Mouse (Mus musculus): ENCODE data around the gene Wasf1. TPM values are rescaled to one million over a fixed set of nuclear protein-coding genes. Genes with fewer than 3 reads are reported as not detected.

Wasf1 gene
- total RNA-seq, 1 experiment: 5.2 TPM

- Histone ChIP-seq H3K36me3 (ENCODE audit: control insufficient read depth, insufficient read depth, low read length, poor library complexity, severe bottlenecking) (peaks cover 16% of the 10 kb centered on the region), H3K27ac (ENCODE audit: insufficient read depth, low read depth, low read length, poor library complexity, severe bottlenecking) (no peak overlapping the region), H3K4me1 (ENCODE audit: control insufficient read depth in 2 of 2, insufficient read depth in 2 of 2, low read length in 2 of 2, poor library complexity in 1 of 2) (peaks cover 2 to 5% of the 10 kb centered on the region in 2 experiments; a peak in 2 of 4 replicates), H3K9me3 (ENCODE audit: control insufficient read depth, insufficient read depth, low read depth, low read length) (no peaks in the 10 kb centered on the region), H3K4me3 (ENCODE audit: insufficient read depth in 1 of 2, low read depth in 1 of 2, low read length in 2 of 2, poor library complexity in 1 of 2, severe bottlenecking in 1 of 2) (no peak overlapping the region), H3K9ac (ENCODE audit: insufficient read depth, low read depth, low read length, poor library complexity, severe bottlenecking) (no peak overlapping the region)
- in situ Hi-C loops (cut with MboI; ENCODE audit: low sequenced_read_pairs in 2 of 2, unreplicated experiment in 2 of 2): no loop called here
- no peak for DNase-seq (ENCODE audit: low read depth, low spot score)
- no peak for TF ChIP-seq ZC3H11A (IDR thresholded peaks at IDR 0.05; ENCODE audit: borderline replicate concordance, low read depth, low read length)
- no peak for TF ChIP-seq HCFC1 (IDR thresholded peaks at IDR 0.05; ENCODE audit: borderline replicate concordance, insufficient read depth, low read length)
These were observed 37.6 kb upstream of the Wasf1 start for GRCm38 (mm10) chr10:40845626-40846025.

GRCm38 (mm10) chr10:40847176-40847874 is 36.0 kb upstream of the Wasf1 start:
- Histone ChIP-seq H3K9ac (ENCODE audit: insufficient read depth, low read depth, low read length, poor library complexity, severe bottlenecking) (no peak overlapping the region), H3K4me3 (ENCODE audit: insufficient read depth in 1 of 2, low read depth in 1 of 2, low read length in 2 of 2, poor library complexity in 1 of 2, severe bottlenecking in 1 of 2) (no peak overlapping the region), H3K9me3 (ENCODE audit: control insufficient read depth, insufficient read depth, low read depth, low read length) (0 out of 2 replicates have a peak, but pooled peaks cover 5% of the 10 kb centered on the region), H3K27ac (ENCODE audit: insufficient read depth, low read depth, low read length, poor library complexity, severe bottlenecking) (no peak overlapping the region), H3K36me3 (ENCODE audit: control insufficient read depth, insufficient read depth, low read length, poor library complexity, severe bottlenecking) (peaks cover 14% of the 10 kb centered on the region), H3K4me1 (ENCODE audit: control insufficient read depth in 2 of 2, insufficient read depth in 2 of 2, low read length in 2 of 2, poor library complexity in 1 of 2) (peaks cover 2 to 4% of the 10 kb centered on the region in 2 experiments; a peak in 1 of 4 replicates)
- DNase-seq (ENCODE audit: low read depth, low spot score): no peak
- in situ Hi-C loops (cut with MboI; ENCODE audit: low sequenced_read_pairs in 2 of 2, unreplicated experiment in 2 of 2): no loop called here
- TF ChIP-seq HCFC1 (IDR thresholded peaks at IDR 0.05; ENCODE audit: borderline replicate concordance, insufficient read depth, low read length): no peak
- TF ChIP-seq CHD2 (IDR thresholded peaks at IDR 0.05; ENCODE audit: low read depth, low read length): no peak
- no peak for TF ChIP-seq ZNF384 (IDR thresholded peaks at IDR 0.05; ENCODE audit: low read depth, low read length)

- TF ChIP-seq ZC3H11A (IDR thresholded peaks at IDR 0.05; ENCODE audit: borderline replicate concordance, low read depth, low read length) (no peak), MAFK (IDR thresholded peaks at IDR 0.05; ENCODE audit: insufficient read depth, low read depth, low read length) (0 out of 2 replicates have a peak, but pooled peaks have one; percentile 33)
- H3K9me3 ChIP-seq (ENCODE audit: control insufficient read depth, insufficient read depth, low read depth, low read length): 0 out of 2 replicates have a peak, but pooled peaks cover 5% of the 10 kb centered on the region
- H3K36me3 ChIP-seq (ENCODE audit: control insufficient read depth, insufficient read depth, low read length, poor library complexity, severe bottlenecking): peaks cover 4% of the 10 kb centered on the region
- no peaks in the 10 kb centered on the region for H3K4me1 ChIP-seq (ENCODE audit: control insufficient read depth in 2 of 2, insufficient read depth in 2 of 2, low read length in 2 of 2, poor library complexity in 1 of 2)
- in situ Hi-C loops (cut with MboI; ENCODE audit: low sequenced_read_pairs in 2 of 2, unreplicated experiment in 2 of 2): no loop called here
- no peak overlapping the region for H3K4me3 ChIP-seq (ENCODE audit: insufficient read depth in 1 of 2, low read depth in 1 of 2, low read length in 2 of 2, poor library complexity in 1 of 2, severe bottlenecking in 1 of 2)
- H3K27ac ChIP-seq (ENCODE audit: insufficient read depth, low read depth, low read length, poor library complexity, severe bottlenecking): no peak overlapping the region
- DNase-seq (ENCODE audit: low read depth, low spot score): no peak
- no peak overlapping the region for H3K9ac ChIP-seq (ENCODE audit: insufficient read depth, low read depth, low read length, poor library complexity, severe bottlenecking)
These were observed 32.6 kb upstream of the Wasf1 start for GRCm38 (mm10) chr10:40850644-40851043.

DNA sequence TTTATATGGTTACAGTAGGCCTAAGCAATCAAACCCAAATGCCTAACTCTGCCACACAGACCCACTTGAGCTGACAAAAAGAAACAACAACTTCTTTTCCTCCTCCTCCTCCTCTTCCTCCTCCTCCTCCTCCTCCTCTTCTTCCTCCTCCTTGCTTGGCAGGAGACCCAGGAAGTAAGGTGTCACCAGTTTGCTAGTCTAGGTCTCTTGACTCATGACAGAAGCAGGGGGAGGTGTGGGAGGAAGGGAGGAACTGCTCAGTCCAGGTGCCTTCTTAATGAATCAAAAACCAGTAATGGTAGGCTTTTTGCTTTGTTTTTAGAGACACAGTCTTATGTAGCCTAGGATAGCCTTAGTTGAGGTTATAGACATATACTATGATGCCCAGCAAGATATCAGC is 32.1 kb upstream of the Wasf1 start:
- TF ChIP-seq MAFK (IDR thresholded peaks at IDR 0.05; ENCODE audit: insufficient read depth, low read depth, low read length): no peak
- TF ChIP-seq ZC3H11A (IDR thresholded peaks at IDR 0.05; ENCODE audit: borderline replicate concordance, low read depth, low read length): no peak
- TF ChIP-seq ZNF384 (IDR thresholded peaks at IDR 0.05; ENCODE audit: low read depth, low read length): no peak
- no peak for TF ChIP-seq CHD2 (IDR thresholded peaks at IDR 0.05; ENCODE audit: low read depth, low read length)
- TF ChIP-seq HCFC1 (IDR thresholded peaks at IDR 0.05; ENCODE audit: borderline replicate concordance, insufficient read depth, low read length): no peak
- in situ Hi-C loops (cut with MboI; ENCODE audit: low sequenced_read_pairs in 2 of 2, unreplicated experiment in 2 of 2): no loop called here
- no peaks in the 10 kb centered on the region for H3K4me1 ChIP-seq (ENCODE audit: control insufficient read depth in 2 of 2, insufficient read depth in 2 of 2, low read length in 2 of 2, poor library complexity in 1 of 2)
- H3K36me3 ChIP-seq (ENCODE audit: control insufficient read depth, insufficient read depth, low read length, poor library complexity, severe bottlenecking): peaks cover 4% of the 10 kb centered on the region
- H3K9me3 ChIP-seq (ENCODE audit: control insufficient read depth, insufficient read depth, low read depth, low read length): 0 out of 2 replicates have a peak, but pooled peaks cover 5% of the 10 kb centered on the region
- no peak for DNase-seq (ENCODE audit: low read depth, low spot score)
- no peak overlapping the region for H3K27ac ChIP-seq (ENCODE audit: insufficient read depth, low read depth, low read length, poor library complexity, severe bottlenecking)
- no peak overlapping the region for H3K4me3 ChIP-seq (ENCODE audit: insufficient read depth in 1 of 2, low read depth in 1 of 2, low read length in 2 of 2, poor library complexity in 1 of 2, severe bottlenecking in 1 of 2)
- no peak overlapping the region for H3K9ac ChIP-seq (ENCODE audit: insufficient read depth, low read depth, low read length, poor library complexity, severe bottlenecking)

- Histone ChIP-seq H3K4me1 (ENCODE audit: control insufficient read depth in 2 of 2, insufficient read depth in 2 of 2, low read length in 2 of 2, poor library complexity in 1 of 2) (no peaks in the 10 kb centered on the region), H3K9me3 (ENCODE audit: control insufficient read depth, insufficient read depth, low read depth, low read length) (0 out of 2 replicates have a peak, but pooled peaks cover 5% of the 10 kb centered on the region), H3K36me3 (ENCODE audit: control insufficient read depth, insufficient read depth, low read length, poor library complexity, severe bottlenecking) (no peaks in the 10 kb centered on the region; the same call in 1 of the 2 replicates), H3K27ac (ENCODE audit: insufficient read depth, low read depth, low read length, poor library complexity, severe bottlenecking) (no peak overlapping the region), H3K9ac (ENCODE audit: insufficient read depth, low read depth, low read length, poor library complexity, severe bottlenecking) (no peak overlapping the region), H3K4me3 (ENCODE audit: insufficient read depth in 1 of 2, low read depth in 1 of 2, low read length in 2 of 2, poor library complexity in 1 of 2, severe bottlenecking in 1 of 2) (no peak overlapping the region)
- in situ Hi-C loops (cut with MboI; ENCODE audit: low sequenced_read_pairs in 2 of 2, unreplicated experiment in 2 of 2): no loop called here
- TF ChIP-seq MAFK (IDR thresholded peaks at IDR 0.05; ENCODE audit: insufficient read depth, low read depth, low read length) (no peak), ZC3H11A (IDR thresholded peaks at IDR 0.05; ENCODE audit: borderline replicate concordance, low read depth, low read length) (no peak), ZNF384 (IDR thresholded peaks at IDR 0.05; ENCODE audit: low read depth, low read length) (no peak), CHD2 (IDR thresholded peaks at IDR 0.05; ENCODE audit: low read depth, low read length) (no peak), HCFC1 (IDR thresholded peaks at IDR 0.05; ENCODE audit: borderline replicate concordance, insufficient read depth, low read length) (no peak)
- no peak for DNase-seq (ENCODE audit: low read depth, low spot score)
These were observed 27.7 kb upstream of the Wasf1 start for GRCm38 (mm10) chr10:40855616-40856015.
